Mouse (Mus musculus) lung, adult 2 months (tissue): ENCODE measurements at regions not wholly inside any gene's neighbourhood (a gene's known extent, or its start where the extent isn't known, plus 50 kb on each side); places are given as distances from the start of the nearest gene placed in this dataset.

Experiments used
- CTCF ChIP-seq: fragments of 200-500 bp; IDR thresholded peaks from 2 replicates; pipeline ENCODE4 v1.5.1; 2011; ENCODE audit warnings: mild to moderate bottlenecking, low read length, control low read depth; ENCODE audit not compliant: insufficient read depth
- POLR2A ChIP-seq: fragments of 200-500 bp; IDR thresholded peaks from 2 replicates; pipeline ENCODE4 v1.6.1; 2011; ENCODE audit warnings: low read depth, mild to moderate bottlenecking, control low read depth, low read length, borderline replicate concordance; ENCODE audit errors: extremely low read depth

DNA sequence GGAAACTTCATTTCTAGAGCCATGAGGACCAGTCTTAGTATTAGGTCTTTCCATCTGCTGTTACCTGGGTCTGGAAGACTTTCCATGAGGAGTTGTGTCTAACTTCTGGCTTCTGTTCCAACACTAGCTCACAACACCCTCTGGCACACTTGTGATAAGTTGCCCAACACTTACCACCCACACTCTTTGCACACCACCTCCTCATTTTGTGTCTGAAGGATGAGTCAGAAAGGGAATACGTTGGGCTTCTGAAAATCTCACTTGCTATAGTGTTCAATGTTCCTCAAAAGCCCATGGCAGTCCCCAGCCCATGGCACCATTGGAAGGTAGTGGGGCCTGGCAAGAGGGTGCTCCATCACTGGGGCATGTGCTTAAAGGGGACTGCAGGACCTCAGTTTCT is 161.5 kb downstream of the Cartpt start:
- no peak for TF ChIP-seq POLR2A
- no peak for TF ChIP-seq CTCF
